Mouse (Mus musculus): Measurements from ENCODE around the gene Rgsl1. TPM values are rescaled to one million over a fixed set of nuclear protein-coding genes. Genes with fewer than 3 reads are reported as not detected.
"Not testable (repeated sequence)": the region's sequence is repeated elsewhere in the genome, so short reads cannot be mapped to it uniquely, and the experiment has no call there.

Rgsl1 gene
- total RNA-seq, 4 experiments from 2014 or later, result not detected

DNA sequence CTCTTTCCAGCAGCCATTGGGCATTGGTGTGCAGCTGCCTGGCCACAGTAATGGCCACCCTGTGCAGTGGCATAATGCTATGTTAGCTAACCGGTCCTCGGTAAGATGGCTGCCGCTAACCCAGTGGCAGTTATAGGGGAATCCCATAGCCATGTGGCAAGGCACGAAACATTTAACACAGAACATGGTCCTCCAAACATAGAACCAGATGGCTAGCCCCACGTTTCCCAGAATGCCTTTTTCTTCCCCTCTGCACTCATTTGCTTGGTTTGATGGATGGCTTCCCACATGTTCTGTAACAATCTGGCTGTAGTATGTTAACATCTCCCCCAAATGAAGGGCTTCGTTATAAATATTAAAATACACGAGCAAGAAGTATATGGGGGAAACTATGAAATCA is 67.7 kb downstream of the Rgsl1 start:
- DNase-seq (ENCODE audit: low spot score), result no peak

DNA sequence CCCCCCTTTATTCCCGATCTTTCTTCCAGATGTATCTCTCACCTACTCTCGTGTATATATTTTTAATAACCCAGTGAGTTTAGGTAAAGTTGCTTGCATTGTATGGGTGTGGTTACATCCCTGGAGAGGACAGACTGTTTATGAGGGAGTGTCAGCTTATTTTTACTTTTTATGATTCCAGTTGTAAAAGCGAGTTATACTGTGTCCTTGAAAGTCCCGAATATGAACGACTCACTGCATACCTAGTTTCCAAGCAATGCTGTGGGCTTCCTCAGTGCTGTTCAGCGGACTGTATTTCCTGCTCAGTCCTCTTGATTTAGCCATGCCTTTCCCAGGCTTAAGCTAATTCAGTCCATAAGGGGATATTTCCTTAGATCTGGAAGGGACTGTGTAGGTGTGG is 68.8 kb downstream of the Rgsl1 start:
- DNase-seq (ENCODE audit: low spot score), result no peak

- DNase-seq (ENCODE audit: low spot score), result no peak
These were observed 73.2 kb downstream of the Rgsl1 start for GRCm38 (mm10) chr1:153770776-153771167.

GRCm38 (mm10) chr1:153769998-153770775 is 73.8 kb downstream of the Rgsl1 start:
- no peak for DNase-seq (ENCODE audit: low spot score)

- not testable (repeated sequence) for DNase-seq (ENCODE audit: low spot score)
These were observed 74.4 kb downstream of the Rgsl1 start for GRCm38 (mm10) chr1:153769571-153769970.

DNA sequence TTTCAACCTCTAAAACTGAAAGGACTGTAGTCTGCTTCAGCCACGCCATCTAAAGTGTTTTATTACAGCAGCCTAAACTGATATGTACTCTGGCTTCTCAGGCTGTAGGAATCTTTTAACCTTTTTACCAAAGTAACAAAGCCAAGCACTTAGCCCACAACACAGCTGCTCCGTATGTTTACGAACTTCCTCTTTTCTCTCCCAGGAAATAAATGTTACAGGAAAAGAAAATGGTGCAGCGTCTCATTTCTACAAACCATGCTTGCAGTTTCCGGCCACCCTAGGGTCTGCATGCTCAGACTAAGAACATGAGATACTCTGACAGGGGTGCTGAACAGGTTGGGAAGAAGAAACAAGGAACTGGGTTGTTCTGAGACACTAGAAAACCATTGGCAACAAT is 75.5 kb downstream of the Rgsl1 start:
- no peak for DNase-seq (ENCODE audit: low spot score)

- no peak for DNase-seq (ENCODE audit: low spot score)
These were observed 76.7 kb downstream of the Rgsl1 start for GRCm38 (mm10) chr1:153767281-153767680.

GRCm38 (mm10) chr1:153766298-153766697 is 77.6 kb downstream of the Rgsl1 start:
- DNase-seq (ENCODE audit: low spot score), result no peak

GRCm38 (mm10) chr1:153764136-153764535 is 79.8 kb downstream of the Rgsl1 start:
- no peak for DNase-seq (ENCODE audit: low spot score)

DNA sequence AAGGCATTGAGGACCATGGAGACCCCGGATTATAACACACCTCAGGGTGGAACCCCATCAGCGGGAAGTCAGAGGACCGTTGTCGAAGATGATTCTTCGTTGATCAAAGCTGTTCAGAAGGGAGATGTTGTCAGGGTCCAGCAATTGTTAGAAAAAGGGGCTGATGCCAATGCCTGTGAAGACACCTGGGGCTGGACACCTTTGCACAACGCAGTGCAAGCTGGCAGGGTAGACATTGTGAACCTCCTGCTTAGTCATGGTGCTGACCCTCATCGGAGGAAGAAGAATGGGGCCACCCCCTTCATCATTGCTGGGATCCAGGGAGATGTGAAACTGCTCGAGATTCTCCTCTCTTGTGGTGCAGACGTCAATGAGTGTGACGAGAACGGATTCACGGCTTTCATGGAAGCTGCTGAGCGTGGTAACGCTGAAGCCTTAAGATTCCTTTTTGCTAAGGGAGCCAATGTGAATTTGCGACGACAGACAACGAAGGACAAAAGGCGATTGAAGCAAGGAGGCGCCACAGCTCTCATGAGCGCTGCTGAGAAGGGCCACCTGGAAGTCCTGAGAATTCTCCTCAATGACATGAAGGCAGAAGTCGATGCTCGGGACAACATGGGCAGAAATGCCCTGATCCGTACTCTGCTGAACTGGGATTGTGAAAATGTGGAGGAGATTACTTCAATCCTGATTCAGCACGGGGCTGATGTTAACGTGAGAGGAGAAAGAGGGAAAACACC is 90.0 kb downstream of the Rgsl1 start:
- DNase-seq (ENCODE audit: low spot score), result no peak

- DNase-seq (ENCODE audit: low spot score), result no peak
These were observed 91.4 kb downstream of the Rgsl1 start for GRCm38 (mm10) chr1:153752521-153752920.

GRCm38 (mm10) chr1:153751763-153752301 is 92.1 kb downstream of the Rgsl1 start:
- DNase-seq (ENCODE audit: low spot score), result peak; percentile 57

- no peak for DNase-seq (ENCODE audit: low spot score)
These were observed 93.9 kb downstream of the Rgsl1 start for GRCm38 (mm10) chr1:153750054-153750453.

DNA sequence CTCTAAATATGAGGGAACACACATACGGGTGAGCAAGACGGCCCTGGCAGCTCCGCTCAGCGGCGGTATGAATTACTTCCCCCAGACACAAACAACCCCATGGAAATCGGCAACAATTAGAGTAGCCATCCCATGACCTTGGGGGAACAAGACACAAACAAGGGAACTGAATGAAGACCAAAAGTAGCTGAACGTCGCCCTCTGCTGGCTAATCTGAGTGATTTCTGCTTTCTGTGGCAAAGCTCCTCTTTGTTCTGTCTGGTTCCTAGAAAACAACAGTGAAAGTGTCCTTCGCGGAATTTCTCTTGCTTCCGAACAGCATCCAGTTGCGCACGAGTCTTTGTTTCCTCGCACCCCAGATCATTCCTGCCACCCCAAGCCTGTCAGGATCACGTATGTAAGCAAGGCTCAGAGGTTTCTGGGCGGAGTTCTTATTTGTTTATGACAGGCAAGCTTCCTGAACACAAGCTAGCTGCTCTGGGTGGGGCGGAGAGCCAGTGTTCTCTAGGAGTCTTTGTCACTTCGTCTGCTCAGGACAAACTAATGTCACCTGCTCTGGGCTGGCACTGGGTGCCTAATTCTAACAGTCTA is 94.6 kb downstream of the Rgsl1 start, which contains the start of gene Rnasel:
Gene Rnasel, plus strand, starts transcription at position 216 of the 591 bp plus-strand sequence.
- DNase-seq (ENCODE audit: low spot score), result peak; percentile 74

GRCm38 (mm10) chr1:153748549-153748948 is 95.4 kb downstream of the Rgsl1 start:
- DNase-seq (ENCODE audit: low spot score), result no peak

GRCm38 (mm10) chr1:153747861-153748530 is 95.9 kb downstream of the Rgsl1 start:
- DNase-seq (ENCODE audit: low spot score), result no peak

DNA sequence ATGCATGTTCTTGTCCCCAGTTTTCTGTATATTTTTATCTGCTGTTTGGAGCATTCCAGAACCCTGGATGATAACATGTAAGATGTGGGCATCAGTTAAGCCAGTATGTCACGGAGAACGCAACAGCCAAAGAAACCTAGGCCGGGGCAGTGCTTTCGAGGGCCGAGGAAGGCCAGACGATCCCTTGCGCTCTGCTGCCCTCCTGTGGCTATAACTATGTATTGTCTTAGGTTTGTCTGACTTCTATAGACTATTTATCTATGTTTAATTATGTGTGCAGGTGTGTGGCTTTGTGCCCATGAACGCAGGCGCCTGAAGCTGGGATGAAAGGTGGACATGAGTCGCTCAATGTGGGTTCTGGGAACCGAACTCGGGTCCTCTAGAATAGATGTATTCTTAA is 97.2 kb downstream of the Rgsl1 start:
- DNase-seq (ENCODE audit: low spot score), result peak; percentile 68

DNA sequence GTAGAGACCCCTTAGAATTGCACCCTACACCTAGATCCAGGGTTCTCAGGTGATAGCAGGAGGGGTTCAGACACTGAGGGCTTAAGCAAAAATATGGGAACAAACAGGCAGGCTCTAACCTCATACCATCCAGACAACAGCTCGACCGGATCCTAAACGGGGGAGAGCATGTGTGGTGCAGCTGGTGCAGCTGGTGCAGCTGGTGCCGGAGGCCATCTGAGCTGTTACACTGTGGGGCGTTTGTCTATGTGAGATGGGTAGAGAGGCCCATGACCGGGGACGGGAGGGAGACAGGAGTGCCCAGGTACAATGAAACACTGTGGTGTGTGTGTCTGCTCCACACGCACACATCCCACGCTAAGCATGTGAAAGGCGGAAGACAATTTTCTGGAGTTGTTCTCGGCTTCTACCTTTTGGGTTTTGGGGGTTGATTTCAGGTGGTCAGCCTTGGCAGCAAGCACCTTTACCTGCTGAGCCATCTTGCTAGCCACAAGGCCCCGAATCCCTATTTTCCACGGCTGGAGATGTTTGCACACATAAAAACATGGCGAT is 97.7 kb downstream of the Rgsl1 start:
- no peak for DNase-seq (ENCODE audit: low spot score)

GRCm38 (mm10) chr1:153742374-153743155 is 101.4 kb downstream of the Rgsl1 start:
- peak; percentile 68 for DNase-seq (ENCODE audit: low spot score)

DNA sequence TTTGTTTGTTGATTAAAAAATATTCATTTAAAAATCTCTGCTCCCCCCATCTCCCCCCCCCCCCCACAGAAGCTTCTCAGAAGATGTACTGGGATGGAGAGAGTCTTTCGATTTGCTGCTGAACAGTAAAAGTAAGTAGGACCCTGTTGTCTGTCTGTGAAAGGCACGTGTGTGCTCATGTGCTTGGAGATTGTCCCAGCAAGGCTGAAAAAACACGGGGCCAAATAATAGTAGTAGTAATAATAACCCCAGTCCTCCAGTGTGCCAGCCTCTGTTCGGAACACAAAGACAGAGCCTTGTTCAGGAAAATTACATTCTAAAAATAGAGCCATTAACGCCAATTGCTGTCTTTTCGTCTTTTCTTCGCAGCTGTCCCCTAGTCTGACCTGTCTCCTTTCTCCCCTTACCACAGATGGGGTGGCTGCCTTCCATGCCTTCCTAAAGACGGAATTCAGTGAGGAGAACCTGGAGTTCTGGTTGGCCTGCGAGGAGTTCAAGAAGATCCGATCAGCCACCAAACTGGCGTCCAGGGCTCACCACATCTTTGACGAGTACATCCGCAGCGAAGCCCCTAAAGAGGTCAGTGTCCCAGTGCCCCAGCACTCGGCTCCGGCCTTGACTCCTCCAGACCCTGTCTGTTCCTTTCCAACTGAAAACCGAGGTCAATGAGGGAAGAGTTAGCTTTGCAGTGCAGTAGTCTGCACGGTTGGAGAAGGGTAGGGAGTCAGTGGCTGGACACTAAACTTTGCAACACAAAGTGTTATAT is 102.2 kb downstream of the Rgsl1 start:
- no peak for DNase-seq (ENCODE audit: low spot score)

All from heart, adult 8-10 months (tissue).